Mouse (Mus musculus) left cerebral cortex, adult 8-10 months (tissue): ENCODE measurements around the gene Sf3b6. TPM values are rescaled to one million over a fixed set of nuclear protein-coding genes. Genes with fewer than 3 reads are reported as not detected.

ENCODE experiments used
- total RNA-seq, 4 experiments: library from RNA; stranded (reverse); gene quantifications; 2 replicates each; pipeline ENCODE4 v1.2.4; 2022

Sf3b6 gene
- total RNA-seq, 4 experiments from 2014 or later, result 69.8 to 92.7 (median 81.2) TPM

Other genes starting within 250 kb of the Sf3b6 start
- gene Itsn2, start 224.9 kb upstream of the Sf3b6 start, total RNA-seq, result 10 to 100 TPM; 65.5 to 75.0 (median 69.1) TPM
- gene Gm3625, start 224.6 kb upstream of the Sf3b6 start, total RNA-seq, result not detected
- gene Fam228a, start 79.1 kb upstream of the Sf3b6 start, total RNA-seq, result 1 to 10 TPM; 1.6 to 2.9 (median 2.1) TPM
- 10 to 100 TPM; 11.6 to 17.1 (median 13.1) TPM for gene Pfn4, start 48.5 kb upstream of the Sf3b6 start, total RNA-seq
- gene Fam228b, start 48.3 kb upstream of the Sf3b6 start, total RNA-seq, result 10 to 100 TPM; 17.6 to 20.0 (median 19.1) TPM
- gene Fkbp1b, start 24.0 kb downstream of the Sf3b6 start, total RNA-seq, result 10 to 100 TPM; 31.7 to 41.8 (median 39.3) TPM
- gene Wdcp, start 25.8 kb downstream of the Sf3b6 start, total RNA-seq, result 10 to 100 TPM; 10.8 to 16.3 (median 13.0) TPM
- under 1 TPM; 0.66 to 0.89 (median 0.77) TPM for gene Mfsd2b, start 56.8 kb downstream of the Sf3b6 start, total RNA-seq
- 10 to 100 TPM; 51.3 to 64.0 (median 57.8) TPM for gene Ubxn2a, start 90.2 kb downstream of the Sf3b6 start, total RNA-seq
- gene Atad2b, start 99.8 kb downstream of the Sf3b6 start, total RNA-seq, result 10 to 100 TPM; 30.1 to 35.9 (median 33.0) TPM